Mouse (Mus musculus): ENCODE measurements around the gene Scnn1g.

The Scnn1g gene

DNA sequence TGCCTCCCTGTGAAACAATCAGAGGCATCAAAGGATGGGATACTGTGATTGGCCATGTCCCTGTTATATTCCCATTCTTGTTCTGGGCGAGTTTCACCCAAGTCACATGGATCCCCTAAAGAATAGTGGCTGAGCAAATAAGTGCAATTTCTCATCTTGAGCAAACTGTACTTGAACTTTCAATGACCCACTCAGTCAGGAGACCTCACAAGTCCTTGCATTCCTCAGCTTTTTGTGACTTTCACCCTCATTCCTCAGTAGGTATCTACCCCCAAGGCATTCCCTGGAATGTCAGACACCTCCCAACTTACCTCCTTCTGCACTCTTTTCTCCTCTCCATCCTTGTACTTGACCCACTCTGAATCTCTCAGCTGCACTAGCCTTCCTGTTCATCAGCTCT is 44.3 kb downstream of the Scnn1g start:
- no peak for DNase-seq (ENCODE audit: low read depth, low spot score)

DNA sequence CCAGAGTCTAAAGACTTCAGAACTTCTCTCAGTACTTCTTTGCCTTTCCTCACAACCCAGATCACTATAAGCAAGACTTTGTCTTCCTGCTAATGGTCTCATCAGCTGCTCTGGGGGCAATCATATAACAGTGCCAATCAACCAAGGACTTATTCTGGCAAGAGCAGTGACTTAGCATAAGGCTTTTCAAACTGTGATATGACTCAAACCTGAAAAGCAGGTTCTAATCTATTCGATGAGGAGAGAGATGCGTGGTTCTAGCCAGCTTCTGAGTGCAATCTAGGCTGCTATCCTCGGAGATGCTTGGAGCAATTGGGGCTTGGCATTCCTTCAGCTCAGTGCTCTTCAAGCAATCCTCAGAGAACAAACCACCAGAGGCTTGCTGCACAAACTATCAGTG is 44.7 kb downstream of the Scnn1g start:
- DNase-seq (ENCODE audit: low read depth, low spot score): no peak

DNA sequence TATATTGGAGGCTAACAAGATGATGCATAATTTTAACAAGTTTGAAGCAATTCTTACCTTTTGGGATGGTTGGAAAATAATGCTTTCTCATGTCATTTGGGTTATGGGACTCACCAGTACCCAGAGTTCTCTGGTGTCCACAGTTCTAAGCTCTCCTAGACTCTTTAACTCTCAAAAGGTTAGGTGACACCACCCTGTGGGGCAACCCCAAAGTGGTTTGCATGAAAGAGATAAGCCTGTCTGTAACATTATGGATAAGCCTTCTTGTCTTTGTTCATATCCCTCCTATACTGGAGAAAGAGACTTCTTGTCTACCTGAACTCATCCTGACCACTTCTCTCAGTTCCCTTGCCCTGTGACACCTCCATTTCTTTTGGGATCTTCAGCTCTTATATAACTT is 45.1 kb downstream of the Scnn1g start:
- DNase-seq (ENCODE audit: low read depth, low spot score): no peak

DNA sequence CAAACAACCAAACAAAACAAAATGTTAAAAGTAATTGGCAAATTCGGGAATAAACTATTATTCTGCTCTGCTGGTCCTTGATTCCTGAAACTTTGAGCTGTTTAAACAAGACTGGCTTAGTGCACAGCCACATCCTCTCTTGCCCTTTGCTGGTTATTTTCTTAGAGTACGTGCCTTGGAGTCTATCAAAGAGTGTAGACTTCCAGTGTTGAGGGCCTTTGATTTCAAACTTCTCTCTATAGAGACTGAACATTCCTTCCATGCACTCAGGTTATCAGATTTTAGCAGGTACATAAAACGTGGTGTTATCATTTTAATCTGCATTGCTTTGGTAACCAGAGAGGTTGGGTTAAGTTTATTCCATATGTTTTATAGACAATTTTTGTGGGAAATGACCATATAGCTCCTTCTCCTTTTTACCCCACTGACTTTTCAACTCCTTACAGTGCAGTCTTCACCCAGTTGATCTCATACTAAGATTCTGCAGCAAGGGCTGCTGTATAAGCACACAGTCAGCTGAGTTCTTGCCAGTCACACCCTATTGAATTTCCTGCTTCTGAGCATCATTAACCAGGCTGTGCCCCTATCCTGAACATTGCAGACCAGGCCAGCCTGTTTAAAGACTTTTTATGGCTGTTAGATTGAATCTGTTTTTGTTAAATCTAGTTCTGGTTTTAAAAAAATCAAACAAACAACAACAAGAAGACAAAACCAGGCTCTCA is 48.1 kb downstream of the Scnn1g start:
- no peak for DNase-seq (ENCODE audit: low read depth, low spot score)

DNA sequence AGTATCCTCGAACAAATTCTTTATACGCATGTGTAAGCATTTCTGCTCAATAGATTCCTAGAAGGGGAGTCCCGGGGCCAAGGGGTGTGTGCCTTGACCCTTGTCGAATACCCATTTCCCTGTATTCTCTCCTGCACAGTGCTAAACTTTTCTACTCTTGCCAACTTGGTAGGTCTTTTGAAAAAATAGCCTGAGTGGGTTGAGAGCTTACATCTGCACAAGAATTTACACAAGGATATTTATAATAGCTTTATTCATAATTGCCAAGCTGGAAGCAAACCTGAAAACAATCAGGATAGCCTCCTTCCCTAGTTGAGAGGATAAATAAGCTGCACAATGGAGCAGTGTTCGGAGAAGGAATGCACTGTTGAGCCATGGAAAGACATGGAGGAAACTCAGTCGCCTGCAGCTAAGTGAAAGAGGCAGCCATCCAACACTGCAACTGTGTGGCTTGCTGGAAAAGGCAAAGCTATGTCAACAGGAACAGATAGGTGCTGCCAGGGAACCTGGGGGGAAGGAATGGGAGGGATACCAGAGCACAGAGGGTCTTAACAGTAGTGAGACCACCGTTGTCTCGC is 51.5 kb downstream of the Scnn1g start:
- DNase-seq (ENCODE audit: low read depth, low spot score): no peak

DNA sequence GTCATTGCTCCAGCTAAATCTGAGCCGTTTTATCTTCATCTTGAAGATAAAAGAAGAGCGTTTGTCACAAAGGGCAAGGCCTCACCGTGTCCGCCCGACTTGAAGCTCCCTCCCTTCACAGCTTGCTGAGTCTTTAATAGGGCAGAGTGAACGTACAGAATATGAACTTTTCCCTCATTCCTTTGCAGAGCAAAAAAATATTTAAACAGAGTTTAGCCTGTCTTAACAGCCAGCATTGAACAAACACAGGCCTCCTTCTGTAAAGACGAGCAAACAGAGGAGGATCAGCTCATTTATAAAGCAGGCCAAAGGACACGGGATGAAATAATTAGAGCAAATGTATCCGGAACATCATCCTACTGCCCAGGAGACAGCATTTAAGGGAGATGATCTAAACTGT is 63.5 kb downstream of the Scnn1g start:
- DNase-seq (ENCODE audit: low read depth, low spot score): no peak

DNA sequence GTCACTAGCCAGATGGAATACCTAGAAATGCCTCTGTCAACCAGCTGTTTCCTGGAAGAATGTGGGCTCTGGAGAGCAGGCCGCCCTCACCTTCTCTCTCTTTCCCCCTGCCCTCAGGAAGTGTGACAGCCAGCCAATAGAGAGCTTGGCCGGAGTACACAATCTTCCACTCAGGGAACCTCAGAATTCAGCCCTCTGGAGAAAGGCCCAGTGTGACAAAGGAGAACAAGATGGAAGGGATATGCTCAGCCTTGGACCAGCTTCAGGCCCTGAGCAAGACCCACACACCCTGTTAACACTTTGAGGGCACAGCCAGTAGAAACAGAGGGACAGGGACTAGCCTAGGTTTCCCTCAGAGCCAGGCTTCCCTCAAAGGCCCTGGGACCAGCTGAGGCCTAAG is 68.2 kb downstream of the Scnn1g start:
- DNase-seq (ENCODE audit: low read depth, low spot score): no peak

DNA sequence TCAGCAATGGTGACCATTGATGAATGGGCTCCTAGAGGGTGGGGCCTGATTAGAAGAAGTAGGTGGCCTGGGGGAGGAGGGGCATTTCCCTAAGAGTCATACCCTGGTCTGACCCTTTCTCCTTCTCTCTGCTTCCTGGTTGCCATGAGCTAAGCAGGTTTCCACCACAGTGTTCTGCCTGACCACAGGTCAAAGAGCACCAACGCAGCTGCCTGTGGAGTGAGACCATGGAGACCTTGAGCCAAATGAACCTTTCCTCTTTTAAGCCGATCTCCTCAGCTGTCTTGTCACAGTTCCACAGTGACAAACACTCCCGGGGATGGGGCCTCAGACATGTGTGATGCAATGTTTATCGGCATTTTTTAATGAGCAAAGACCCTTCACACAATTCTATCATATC is 68.7 kb downstream of the Scnn1g start:
- no peak for DNase-seq (ENCODE audit: low read depth, low spot score)

DNA sequence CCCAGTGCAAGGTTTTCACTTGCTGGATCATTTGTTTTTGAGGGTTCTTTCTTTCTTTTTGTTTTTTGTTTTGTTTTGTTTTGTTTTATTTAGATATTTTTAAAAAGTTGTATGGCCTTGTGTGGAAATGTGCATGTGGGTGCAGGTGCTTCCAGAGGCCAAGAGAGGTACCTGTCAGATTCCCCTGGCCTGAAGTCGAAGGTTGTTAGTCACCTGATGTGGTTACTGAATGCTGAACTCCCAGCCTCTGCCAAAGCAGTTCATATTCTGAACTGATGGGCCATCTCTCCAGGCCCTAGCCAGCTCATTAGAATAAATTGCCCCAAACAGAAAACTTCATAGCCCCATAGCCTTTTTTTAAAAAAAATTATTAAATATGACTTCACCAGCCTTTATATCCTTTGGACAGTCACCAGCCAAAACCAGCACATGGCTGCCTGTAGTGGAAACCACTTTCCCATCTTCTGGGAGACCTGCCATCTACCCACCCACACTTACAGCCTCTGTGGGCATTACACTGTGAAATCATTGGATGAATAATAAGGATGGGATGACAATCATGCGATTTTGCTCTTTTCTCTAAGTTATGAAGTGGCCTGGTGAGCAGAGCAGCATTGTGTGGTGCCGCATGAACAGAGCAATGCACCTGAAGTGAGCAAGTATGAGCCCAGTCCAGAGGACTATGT is 71.7 kb downstream of the Scnn1g start:
- DNase-seq (ENCODE audit: low read depth, low spot score): no peak

DNA sequence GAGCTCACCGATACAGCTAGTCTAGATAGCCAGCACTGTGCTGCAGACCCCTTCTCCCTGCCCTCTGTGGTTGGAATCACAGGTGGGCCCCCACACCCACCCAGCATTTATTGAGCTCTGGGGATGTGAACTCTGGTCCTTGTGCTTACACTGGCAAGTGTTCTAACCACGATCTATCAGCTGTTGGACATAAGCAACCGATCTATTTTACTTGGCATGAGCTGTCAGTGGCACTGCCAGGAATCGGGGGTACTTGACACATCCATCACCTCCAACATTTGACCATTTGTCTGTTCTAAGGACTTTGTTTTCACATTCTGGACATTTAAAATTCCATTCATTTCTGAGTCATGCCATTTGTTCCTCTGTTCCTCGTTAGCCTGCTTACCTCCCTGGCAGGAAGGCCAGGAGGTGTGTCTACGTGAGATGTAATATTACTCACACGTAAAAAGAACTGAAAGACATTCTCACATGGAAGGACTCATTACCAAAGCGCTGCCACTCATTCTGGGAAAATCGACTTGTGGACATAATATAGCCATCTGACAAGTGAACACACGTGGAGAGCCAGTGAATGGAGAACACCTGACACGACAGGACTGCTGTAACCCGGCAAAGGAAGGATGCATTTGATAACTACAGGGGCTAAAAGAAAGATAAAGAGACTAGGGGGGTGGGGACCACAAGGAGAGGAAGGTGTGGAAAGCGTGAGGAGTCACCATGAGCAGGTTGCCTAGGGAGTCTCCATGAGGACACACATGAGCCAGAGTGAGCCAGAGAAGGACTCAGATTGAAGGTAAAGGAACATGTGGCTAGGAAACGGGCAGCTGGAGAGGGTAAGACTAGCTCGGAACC is 73.7 kb downstream of the Scnn1g start:
- DNase-seq (ENCODE audit: low read depth, low spot score): no peak

Data from R1 (cell line).